Mouse (Mus musculus) testis, postnatal 10 days (tissue): ENCODE measurements around the gene Pfkp.
A peak's percentile ranks its signal among the peaks of the same experiment; 100 is the strongest.

ENCODE experiments used
- DNase-seq: peaks from one replicate; pipeline ENCODE4 v3.0.0; 2021; ENCODE audit warnings: low spot score

Pfkp gene

GRCm38 (mm10) chr13:6602786-6603409, 45.7 kb downstream of the Pfkp start:
- DNase-seq = no peak

- DNase-seq = no peak
Observed at GRCm38 (mm10) chr13:6601676-6602075, 46.9 kb downstream of the Pfkp start.

GRCm38 (mm10) chr13:6600626-6601025, 48.0 kb downstream of the Pfkp start:
- no peak for DNase-seq

- no peak for DNase-seq
Observed at GRCm38 (mm10) chr13:6597801-6598200, 50.8 kb downstream of the Pfkp start.

GRCm38 (mm10) chr13:6595403-6595802, 53.2 kb downstream of the Pfkp start:
- DNase-seq = no peak

GRCm38 (mm10) chr13:6590846-6591245, 57.7 kb downstream of the Pfkp start:
- no peak for DNase-seq

- no peak for DNase-seq
Observed at GRCm38 (mm10) chr13:6586009-6586408, 62.6 kb downstream of the Pfkp start.

- DNase-seq = no peak
Observed at GRCm38 (mm10) chr13:6583499-6584125, 65.0 kb downstream of the Pfkp start.

- no peak for DNase-seq
Observed at GRCm38 (mm10) chr13:6575920-6576509, 72.6 kb downstream of the Pfkp start.

GRCm38 (mm10) chr13:6565571-6565970, 83.0 kb downstream of the Pfkp start:
- DNase-seq = no peak

- no peak for DNase-seq
Observed at GRCm38 (mm10) chr13:6562409-6562808, 86.2 kb downstream of the Pfkp start.

- DNase-seq = no peak
Observed at GRCm38 (mm10) chr13:6557771-6558170, 90.8 kb downstream of the Pfkp start.

- DNase-seq = no peak
Observed at GRCm38 (mm10) chr13:6555656-6556055, 92.9 kb downstream of the Pfkp start.

GRCm38 (mm10) chr13:6553708-6554107, 94.9 kb downstream of the Pfkp start:
- DNase-seq = no peak

- no peak for DNase-seq
Observed at GRCm38 (mm10) chr13:6535287-6535932, 113.2 kb downstream of the Pfkp start.

- DNase-seq = peak; percentile 50
Observed at GRCm38 (mm10) chr13:6532683-6533082, 115.9 kb downstream of the Pfkp start.
